Mouse (Mus musculus): ENCODE data around the gene Krt77. TPM values are rescaled to one million over a fixed set of nuclear protein-coding genes. Genes with fewer than 3 reads are reported as not detected.

Krt77 gene
- 0.63 and 0.78 TPM in 2 replicates for polyA plus RNA-seq (2015; fragmentation: Nextera tagmentation; extraction: Ambion mirVana)

DNA sequence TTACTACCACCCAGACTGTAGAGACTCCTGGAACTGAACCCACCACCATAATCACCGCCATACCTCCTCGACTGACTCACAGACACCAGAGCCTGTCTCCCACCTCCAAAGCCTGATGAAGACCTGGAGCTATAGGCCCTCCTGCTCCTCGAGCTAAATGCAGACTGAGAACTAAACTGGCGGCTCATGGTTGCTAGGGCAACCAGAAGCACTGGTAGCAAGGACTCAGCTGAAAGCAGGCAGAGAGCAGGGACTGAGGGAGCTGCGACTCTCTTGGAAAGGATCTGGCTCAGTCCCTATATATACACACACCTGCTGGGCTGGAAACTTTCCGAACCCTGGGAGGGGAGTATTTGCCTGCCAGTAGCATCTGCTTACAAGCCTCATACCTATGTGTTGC, at the start of gene Krt77:
Krt77 (minus strand) TSS at position 275 of the 400 bp plus-strand sequence.
- no peak for DNase-seq (ENCODE audit: low spot score)

GRCm38 (mm10) chr15:101916072-101916471, 46.6 kb upstream of the Krt77 start:
- no peak for DNase-seq (ENCODE audit: low spot score)

DNA sequence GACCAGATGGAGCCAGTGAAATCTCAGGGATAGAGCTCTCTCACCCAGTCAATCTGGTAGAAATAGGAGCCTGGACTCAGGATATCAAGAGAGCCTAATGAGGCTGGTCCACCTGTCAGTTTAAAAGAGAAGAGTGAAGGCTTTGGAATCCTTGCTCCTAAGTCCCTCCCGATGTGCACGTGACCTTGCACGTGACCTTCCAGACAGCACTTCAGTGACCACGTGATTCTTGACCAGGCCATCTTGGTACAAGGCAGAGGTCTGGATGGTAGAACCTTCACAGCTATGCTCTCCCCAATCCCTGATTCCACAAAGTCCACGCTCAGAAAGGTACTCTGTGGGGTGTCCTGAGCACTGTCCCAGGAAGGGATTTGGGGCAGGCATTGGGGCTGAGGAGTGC, 35.3 kb upstream of the Krt77 start:
- DNase-seq (ENCODE audit: low spot score) = no peak

DNA sequence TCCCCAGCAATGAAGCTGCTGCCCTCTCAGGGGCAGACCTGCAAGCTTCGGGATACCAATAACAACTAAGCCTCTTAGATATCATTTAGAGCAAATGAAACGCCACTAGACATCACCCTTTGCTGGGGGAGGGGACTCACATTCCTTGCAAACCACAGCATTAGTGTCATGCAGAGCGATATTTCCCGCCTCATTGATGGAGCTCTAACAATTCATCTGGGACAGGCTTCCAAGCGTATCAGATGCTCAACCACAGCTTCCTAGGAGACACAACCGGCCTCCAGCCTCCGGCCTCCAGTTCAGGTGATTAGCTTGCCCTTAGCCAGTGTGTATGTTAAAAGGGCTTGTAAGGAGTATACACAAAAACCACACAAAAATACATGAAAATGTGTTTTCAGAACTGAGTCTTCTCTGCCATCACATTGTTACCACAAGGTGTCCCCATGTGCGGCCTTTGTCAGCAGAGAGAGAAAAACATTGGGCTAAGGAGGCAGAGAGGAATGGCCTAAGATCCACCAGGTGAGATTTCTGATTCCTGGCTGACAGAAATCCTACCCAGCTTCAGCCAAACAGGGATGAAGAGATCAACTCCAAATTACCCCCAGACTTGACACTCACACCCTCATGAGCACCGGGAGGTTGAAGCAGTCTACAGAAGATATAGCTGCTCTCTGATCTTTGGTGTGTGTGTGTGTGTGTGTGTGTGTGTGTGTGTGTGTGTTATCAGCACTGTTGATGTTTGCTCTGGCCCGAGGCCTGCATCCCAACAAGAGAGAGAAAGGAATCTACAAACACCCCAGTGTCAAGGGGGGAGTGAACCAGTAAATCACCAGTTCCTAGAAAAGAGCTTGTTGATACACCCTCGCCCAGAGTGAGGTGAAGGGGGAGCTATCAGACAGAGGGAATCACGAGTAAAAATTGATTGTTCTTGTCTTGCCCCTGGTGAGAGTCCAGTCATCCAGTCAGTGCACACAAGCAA, 33.0 kb upstream of the Krt77 start:
- DNase-seq (ENCODE audit: low spot score) = no peak

DNA sequence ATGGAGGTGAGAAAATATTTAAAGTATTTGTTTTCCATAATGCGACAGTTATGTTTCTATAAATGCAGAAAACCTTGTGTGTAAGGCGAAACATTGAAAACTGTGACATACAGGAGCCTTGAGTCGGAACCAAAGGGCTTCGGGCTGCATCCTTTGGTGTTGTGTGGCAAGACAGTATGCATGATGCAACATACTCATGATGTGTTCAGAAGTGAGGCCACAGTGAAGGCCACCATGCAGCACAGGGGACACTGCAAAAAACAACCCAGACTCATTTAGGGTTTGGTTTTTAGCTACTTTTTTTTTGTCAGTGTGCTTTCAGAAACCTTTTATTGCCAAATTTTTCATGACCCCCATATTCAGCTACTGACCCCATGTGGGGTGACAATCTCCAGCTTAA, 25.7 kb upstream of the Krt77 start:
- DNase-seq (ENCODE audit: low spot score) = no peak

GRCm38 (mm10) chr15:101892820-101893219, 23.3 kb upstream of the Krt77 start, which contains the start of gene Krt76:
TSS of gene Krt76 (minus strand) at chr15:101892920.
- no peak for DNase-seq (ENCODE audit: low spot score)

GRCm38 (mm10) chr15:101879776-101880175, 10.3 kb upstream of the Krt77 start:
- no peak for DNase-seq (ENCODE audit: low spot score)

GRCm38 (mm10) chr15:101878041-101878440, 8.5 kb upstream of the Krt77 start:
- no peak for DNase-seq (ENCODE audit: low spot score)

- DNase-seq (ENCODE audit: low spot score) = no peak
Measured at GRCm38 (mm10) chr15:101874383-101874782, 4.9 kb upstream of the Krt77 start.

DNA sequence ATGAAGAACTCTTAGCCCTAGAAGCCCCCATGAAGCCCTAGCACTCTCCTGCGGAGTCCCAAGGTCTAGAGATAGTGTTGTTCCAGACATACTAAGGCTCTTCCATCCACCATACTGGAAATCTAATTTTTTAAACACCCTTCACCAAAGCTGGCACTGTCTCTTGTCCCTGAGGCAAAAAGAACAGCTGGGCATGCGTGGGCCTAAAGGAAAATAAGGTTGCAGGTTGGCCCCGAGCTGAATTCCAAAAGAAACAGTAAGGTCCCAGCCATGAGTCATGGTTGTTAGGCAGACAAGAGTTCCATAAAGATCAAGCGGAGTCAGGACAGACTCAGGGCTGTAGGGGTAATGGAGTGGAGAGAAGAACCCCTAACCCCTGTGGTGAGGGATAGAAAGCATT, 3.7 kb upstream of the Krt77 start:
- DNase-seq (ENCODE audit: low spot score) = no peak

DNA sequence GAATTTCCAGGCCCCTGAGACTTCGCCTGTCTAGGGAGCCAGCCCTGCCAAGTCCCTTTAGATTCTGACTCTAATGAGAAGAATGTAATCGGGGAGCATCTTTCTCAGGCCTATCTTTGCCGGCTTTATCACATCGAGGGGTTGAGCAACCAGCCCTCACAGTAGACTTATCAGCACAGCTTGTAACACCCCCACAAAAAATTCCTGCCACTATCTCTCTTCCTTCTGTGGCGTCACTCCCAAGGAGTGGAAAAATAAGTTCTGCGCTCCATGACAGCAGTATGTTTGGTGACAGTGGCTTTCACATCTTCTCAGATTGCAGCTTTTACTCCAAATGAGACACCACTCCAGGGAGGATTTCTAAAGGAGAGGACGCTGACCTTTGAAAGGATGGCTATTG, 2.8 kb downstream of the Krt77 start:
- no peak for DNase-seq (ENCODE audit: low spot score)

- no peak for DNase-seq (ENCODE audit: low spot score)
Measured at GRCm38 (mm10) chr15:101860421-101861130, 8.9 kb downstream of the Krt77 start.

GRCm38 (mm10) chr15:101859735-101860170, 9.8 kb downstream of the Krt77 start:
- peak; percentile 7 for DNase-seq (ENCODE audit: low spot score)

GRCm38 (mm10) chr15:101858673-101859425, 10.7 kb downstream of the Krt77 start:
- no peak for DNase-seq (ENCODE audit: low spot score)

DNA sequence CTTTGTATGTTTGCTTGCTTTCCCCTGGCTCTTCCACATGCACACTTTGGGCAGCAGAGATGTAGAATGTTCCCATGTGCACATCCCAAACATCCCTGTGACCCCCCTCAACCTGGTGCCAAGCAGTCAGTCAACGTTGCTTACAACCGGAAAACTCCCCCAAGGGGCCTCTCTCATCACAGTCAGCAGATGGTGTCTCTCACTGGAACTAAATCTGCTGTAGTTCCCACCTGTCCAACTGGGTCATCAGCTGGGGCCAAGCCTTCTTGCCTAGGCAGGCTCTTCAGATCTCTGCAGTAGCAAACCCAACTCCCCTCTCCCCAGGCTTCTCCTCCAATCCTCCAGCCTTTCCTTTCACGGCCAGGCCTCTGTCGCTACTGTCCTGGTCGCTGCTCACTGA, 12.8 kb downstream of the Krt77 start:
- no peak for DNase-seq (ENCODE audit: low spot score)

DNA sequence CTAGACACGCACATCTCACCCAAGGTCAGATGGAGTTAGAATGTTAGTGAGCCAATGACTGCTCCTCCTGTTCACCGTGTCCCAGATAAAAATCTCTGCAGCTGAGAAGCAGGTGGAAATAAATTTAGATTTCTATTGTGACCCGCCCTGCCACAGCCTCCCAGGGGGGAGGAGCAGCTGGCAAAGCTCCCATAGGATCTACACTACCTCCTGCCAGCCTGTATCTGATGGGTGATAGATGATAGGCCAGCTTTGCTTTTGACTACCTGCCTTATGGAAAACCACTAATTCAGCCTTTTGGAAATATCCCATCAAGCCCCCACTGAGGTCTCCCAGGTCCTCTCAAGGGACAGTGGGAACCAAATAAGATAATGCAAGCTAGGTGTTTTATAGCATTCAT, 13.8 kb downstream of the Krt77 start:
- no peak for DNase-seq (ENCODE audit: low spot score)

- no peak for DNase-seq (ENCODE audit: low spot score)
Measured at GRCm38 (mm10) chr15:101854294-101854693, 15.2 kb downstream of the Krt77 start.

- DNase-seq (ENCODE audit: low spot score) = no peak
Measured at GRCm38 (mm10) chr15:101852571-101852970, 16.9 kb downstream of the Krt77 start.

GRCm38 (mm10) chr15:101850694-101851093, 18.8 kb downstream of the Krt77 start, which contains the start of gene Krt1:
TSS of gene Krt1 (minus strand) at chr15:101850794.
- DNase-seq (ENCODE audit: low spot score) = no peak

- DNase-seq (ENCODE audit: low spot score) = peak; percentile 27
Measured at GRCm38 (mm10) chr15:101845971-101846403, 23.5 kb downstream of the Krt77 start.

- no peak for DNase-seq (ENCODE audit: low spot score)
Measured at GRCm38 (mm10) chr15:101843192-101843591, 26.3 kb downstream of the Krt77 start.

Measured in thymus, postnatal 0 days (tissue).